Mouse (Mus musculus) bone marrow macrophage, adult 2 months (primary cell): ENCODE data around the gene Snrpf.

Experiments
- CTCF ChIP-seq: IDR thresholded peaks from 2 replicates; pipeline ENCODE4 v1.5.1; 2012; ENCODE audit warnings: low read depth, mild to moderate bottlenecking, low read length, moderate library complexity
- POLR2A ChIP-seq: IDR thresholded peaks from 2 replicates; pipeline ENCODE4 v1.6.1; 2012; ENCODE audit warnings: mild to moderate bottlenecking, low read depth, low read length, borderline replicate concordance

DNA sequence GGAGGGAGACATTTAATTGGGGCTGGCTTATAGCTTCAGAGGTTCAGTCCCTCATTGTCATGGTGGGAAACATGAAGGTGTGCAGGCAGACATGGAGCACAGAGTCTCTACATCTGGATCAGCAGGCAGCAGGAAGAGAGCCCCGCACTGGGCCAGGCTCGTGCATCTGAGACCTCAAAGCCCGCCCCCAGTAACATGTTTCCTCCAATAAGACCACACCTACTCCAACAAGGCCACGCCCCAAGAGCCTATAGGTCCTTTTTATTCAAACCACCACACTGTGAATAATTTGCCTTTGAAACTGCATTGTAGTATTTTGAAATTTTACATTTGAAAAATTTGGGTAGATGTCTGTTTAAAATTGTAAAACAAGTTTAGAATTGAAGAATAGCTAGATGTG, 42.6 kb upstream of the Snrpf start:
- TF ChIP-seq CTCF (no peak), POLR2A (no peak)
